Mouse (Mus musculus): ENCODE data around the gene Gm572.
A peak's percentile ranks its signal among the peaks of the same experiment; 100 is the strongest.

Gene Gm572

DNA sequence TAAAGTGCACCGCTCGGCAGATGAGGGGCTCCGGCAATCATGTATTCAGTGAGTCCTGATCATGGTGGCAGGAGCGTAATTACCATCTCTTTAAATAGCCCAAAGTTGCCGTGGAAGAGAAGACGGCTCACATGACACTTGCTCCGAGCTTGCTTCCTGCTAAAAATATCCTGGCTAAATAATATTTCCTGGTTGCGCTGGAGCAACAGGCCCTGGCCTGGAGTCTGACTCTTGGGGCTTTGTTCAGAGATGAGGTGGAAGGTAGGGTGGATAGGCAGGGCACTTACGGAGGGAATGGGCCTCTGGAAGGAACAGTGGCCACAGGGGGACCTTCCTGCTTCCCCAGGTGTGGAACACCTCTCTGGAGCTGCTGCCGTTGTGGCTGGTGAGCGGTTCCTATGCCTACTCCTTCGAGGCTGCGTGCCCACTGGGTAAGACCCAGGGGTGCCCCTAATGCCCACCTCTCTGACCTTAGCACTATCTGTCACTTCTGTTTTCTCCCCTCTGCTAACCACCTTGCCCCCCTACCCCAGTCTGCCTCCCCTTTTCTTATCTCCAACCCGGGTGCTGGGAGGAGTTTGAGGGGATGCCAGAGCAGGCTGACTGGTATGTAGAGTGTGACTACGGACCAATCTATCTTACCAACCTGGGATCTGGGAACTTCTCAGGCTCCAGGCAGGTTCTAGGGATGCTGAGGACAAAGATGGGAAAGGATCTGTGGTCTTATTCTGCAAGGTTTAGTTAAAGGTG lies 24.1 kb downstream of the Gm572 start:
- DNase-seq (ENCODE audit: inconsistent ontology term) = no peak

- no peak for DNase-seq (ENCODE audit: inconsistent ontology term)
Observed at GRCm38 (mm10) chr4:148671230-148671947, 28.3 kb downstream of the Gm572 start.

DNA sequence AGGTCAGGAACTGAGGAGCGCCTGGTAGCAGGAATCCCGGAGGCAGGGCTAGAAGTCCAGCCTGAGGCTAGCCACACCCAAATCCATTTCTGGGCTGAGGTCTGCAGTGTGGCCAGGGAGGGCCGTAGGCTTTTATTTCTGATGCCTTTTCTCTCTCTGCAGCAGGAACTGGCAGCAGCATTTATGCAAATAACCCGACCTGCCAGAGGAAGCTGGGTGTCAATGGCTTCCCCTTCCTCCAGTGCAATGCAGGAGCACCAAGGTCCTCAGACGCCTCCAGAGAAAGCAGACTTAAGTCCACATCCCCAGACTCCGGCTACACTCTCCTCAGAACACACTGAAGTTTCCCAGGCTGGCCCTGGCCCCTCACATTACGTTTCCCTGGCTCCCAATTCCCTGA lies 31.9 kb downstream of the Gm572 start:
- DNase-seq (ENCODE audit: inconsistent ontology term) = no peak

DNA sequence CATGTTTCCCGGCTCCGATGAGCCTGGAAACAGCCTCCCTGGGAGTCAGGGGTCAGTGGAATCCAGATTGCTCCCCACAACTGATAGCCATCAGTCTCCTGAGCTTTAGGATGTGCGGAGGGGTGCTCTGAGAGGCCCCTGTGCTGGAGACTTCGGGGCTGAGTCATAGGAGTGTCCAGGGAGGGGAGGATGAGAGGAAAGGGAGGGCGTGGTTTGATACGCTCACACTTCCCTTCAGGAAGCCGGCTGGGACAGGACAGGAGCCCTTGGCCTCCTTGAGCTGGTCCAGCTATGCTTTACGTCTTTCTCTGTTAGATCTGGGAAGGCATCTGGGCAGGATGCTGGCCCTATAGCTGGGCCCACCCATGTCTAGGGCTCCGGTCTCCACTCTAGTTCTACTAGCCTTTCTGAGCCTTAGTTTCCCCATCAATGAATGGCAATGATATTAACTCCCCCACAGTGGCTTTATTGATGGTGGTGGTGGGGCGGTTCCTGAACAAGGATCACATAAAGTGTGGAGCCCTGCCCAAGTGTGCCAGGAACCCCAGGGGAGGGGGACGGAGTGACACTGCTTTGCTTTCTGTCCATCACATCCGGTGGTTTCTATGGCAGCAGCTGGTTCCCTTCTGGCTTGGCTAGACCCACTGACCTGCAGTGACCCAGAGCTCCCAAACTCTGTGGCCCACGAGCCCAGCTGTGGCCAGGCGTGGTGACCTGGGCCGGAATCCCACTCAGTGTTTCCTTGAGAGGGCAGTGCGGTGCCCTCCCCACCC lies 33.3 kb downstream of the Gm572 start:
- DNase-seq (ENCODE audit: inconsistent ontology term) = no peak

DNA sequence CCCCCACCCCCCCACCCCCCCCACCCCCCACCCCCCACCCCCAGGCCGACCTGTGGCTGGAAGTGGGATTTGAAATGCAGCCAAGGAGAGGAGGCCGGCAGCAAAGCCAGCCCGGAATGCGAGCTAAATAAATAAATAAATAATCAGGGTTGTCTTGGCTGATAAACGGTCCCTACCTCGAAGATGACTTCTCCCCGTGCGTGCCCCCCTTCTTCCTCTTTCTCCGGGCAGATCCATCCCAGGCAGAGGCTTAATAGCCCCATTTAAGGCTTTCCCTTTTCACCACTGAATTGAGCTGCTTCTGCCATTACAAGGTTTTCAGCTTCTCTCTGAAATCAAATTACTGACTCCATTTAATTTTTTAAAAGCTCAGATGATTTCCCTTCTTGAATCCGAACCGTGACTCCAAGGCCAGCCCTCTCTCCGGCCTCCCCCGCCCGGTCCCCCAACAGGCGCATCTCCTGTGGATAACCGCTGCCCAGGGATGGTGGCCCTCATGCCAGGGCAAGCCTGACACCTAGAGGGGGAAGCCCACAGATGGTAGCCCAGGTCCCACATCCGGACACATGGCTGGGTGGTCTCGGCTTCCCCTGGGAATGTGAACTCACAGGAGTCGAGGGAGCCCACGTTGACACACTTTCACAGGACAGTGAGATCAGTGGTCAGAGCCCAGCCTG lies 34.0 kb downstream of the Gm572 start:
- DNase-seq (ENCODE audit: inconsistent ontology term) = no peak

DNA sequence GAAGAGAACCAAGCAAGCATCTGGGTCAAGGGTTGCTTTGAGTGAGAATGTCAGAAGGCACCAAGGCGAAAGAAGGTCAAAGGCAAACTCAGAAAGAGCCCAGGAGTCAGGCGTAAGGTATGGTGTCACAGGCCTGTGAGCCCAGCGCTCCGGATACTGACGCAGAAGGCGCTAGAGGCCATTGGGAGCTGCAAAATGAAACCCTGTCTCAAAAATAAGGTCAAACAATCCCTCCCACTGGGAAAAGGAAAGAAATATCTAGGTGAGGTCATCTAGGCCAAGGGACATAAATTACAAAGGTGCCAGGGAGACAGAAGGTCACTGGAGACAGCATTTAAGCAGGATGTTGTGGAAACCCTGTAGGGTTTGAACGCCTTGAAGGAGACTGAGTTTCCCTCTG lies 35.0 kb downstream of the Gm572 start:
- no peak for DNase-seq (ENCODE audit: inconsistent ontology term)

GRCm38 (mm10) chr4:148680505-148681067 lies 37.5 kb downstream of the Gm572 start:
- DNase-seq (ENCODE audit: inconsistent ontology term) = no peak

DNA sequence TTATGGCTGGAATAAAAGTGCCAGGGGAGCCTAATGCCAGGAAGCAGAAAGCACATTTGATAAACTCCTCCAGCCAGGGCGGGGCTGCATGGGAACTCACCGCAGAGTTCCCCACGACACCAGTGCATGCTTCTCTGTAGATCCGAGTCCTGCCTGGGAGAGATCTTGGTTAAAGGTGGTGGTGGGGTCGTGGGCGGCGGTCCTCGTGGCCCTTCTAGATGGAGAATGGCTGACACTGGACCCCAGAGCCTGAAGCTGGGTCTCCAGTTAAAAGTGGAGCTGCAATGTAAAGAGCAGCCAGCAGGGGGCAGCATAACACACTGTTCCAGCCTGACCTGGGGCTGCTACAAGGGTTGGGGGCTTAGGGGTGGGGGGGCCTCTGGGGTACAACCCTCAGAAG lies 38.3 kb downstream of the Gm572 start:
- DNase-seq (ENCODE audit: inconsistent ontology term) = no peak

DNA sequence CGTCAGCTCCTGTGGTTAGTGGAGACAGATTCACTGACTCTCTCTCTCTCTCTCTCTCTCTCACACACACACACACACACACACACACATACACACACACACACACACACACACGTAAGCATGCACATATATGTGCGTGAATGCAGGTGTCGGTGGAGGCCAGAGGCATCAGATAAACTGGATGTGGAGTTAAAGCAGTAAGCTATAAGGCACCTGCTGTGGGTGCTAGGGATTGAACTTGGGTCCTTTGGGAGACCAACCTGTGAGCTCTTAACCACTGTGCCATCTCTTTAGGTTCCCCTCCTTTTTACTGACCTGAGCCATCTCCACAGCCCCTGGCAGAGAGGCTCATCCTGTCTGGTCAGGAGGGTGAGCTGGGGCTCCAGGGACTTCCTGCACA lies 39.8 kb downstream of the Gm572 start:
- no peak for DNase-seq (ENCODE audit: inconsistent ontology term)

GRCm38 (mm10) chr4:148683539-148683938 lies 40.4 kb downstream of the Gm572 start:
- DNase-seq (ENCODE audit: inconsistent ontology term) = no peak

DNA sequence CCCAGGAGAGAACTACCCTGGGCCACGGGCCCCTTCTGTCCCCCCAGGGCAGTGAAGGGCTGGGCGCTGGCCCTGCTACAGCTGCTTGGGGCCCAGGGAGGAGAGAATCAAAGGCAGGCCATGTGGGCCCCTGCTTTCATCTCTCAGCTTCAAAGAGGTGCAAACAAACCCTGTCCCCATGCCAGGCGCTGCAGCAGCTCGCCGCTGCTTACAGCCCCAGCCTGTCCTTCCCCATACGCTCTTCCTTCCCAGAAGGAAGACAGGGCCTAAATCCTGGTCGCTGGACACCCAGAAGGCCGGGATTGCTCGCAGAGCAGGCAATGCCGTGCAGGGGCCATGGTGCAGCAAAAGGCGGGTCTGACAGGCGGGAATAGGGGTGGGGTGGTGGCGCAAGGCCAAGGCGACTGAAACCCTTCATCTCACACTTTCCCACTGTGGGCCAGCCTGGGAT lies 43.4 kb downstream of the Gm572 start:
- DNase-seq (ENCODE audit: inconsistent ontology term) = no peak

DNA sequence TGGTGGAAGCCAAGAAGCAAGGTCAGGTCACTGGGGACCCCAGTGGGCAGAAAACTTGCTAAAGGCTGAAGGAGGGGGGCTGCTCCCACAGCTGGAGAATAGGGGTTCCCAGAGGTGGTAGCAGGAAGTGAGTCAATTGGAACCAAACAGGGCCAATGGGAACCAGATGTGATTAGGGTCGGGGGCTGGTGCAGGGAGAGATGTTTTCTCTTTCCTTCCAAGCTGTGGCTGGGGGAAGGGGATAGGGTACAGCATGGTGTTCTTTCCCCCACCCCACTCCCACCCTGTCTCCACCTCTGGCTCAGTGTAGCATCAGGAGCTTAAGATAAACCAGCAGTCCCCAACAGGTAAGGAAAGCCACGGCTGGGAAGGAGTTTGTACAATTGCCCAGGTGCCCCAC lies 45.0 kb downstream of the Gm572 start:
- no peak for DNase-seq (ENCODE audit: inconsistent ontology term)

DNA sequence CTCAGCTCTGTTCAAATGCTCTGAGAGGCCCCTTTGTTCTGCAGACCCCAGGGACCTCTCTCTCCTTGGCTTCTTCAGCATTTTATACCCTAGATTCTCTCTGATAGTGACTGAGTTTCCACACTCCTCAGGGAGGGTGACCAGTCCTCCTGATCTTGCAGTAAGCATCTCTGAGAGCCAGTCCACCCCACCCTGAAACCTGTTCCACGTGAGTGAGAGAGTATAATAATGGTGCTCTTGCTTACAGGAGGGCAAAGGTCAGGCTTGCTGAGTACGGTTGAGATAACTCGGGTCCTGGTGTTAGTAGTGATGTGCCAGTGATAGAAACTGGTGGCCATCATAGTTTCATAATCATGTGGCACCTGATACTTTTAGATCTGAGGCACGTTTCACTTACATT lies 48.1 kb downstream of the Gm572 start:
- DNase-seq (ENCODE audit: inconsistent ontology term) = no peak

DNA sequence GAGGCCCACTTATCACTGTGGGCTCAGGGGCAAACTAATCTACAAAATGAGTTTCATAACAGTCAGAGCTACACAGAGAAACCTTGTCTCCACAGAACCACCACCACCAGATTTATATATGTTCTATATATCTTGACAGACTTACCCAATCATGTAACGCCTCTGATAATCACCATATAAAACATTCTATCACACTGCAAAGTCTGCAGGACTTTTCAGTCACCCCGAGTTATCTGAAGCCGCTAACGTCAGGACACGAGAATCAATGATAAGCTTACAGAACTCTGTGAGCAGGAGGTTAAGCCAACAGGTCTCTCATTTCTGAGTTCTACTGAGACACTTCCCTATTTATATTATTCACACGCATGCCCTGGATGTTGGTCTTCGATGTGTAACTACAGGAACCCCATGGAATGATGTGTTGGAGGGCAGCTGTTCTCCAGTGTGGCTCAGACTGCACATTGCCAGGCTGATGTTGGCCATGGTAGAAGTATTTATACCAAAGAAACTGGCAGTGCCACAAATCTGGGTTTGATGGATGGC lies 50.4 kb downstream of the Gm572 start:
- DNase-seq (ENCODE audit: inconsistent ontology term) = no peak

DNA sequence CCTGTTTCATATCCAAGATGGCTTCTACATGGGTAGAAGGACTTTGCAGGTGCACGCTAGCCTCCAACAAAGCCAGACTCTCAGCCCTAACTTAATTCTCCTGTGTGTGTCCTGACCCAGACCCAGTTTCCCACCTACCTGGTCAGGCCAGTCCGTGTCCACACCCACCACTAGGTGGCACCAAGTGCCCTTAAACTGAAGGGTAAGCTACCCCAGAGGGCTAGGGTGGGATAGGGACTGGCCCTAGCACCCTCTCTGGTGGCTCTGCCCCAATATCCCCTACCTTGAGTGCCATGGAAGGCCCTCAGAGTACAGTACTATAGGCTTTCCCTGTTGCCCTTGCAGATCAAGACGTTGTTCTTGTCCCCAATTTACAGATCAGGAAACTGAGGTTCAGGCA lies 61.6 kb downstream of the Gm572 start:
- DNase-seq (ENCODE audit: inconsistent ontology term) = peak; percentile 52

DNA sequence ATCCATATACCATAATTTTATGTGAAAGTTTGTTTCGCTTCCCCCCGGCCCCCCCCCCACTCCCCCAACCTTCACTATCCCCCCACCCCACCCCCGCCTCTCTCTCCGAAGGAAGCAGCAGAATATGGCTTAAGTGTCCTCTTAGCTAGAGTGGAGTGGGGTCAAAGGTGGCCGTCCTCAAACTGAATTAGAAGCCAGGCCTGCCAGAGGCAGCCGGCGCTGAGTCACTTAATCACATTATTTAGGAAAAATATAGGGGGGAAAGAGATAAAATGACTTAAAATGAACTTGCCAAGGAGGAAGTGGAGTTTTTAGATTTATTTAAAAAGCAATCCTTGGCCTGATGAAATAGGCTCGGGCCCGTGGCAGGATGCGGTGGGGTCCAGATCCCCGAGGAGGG lies 65.7 kb downstream of the Gm572 start:
- DNase-seq (ENCODE audit: inconsistent ontology term) = no peak

DNA sequence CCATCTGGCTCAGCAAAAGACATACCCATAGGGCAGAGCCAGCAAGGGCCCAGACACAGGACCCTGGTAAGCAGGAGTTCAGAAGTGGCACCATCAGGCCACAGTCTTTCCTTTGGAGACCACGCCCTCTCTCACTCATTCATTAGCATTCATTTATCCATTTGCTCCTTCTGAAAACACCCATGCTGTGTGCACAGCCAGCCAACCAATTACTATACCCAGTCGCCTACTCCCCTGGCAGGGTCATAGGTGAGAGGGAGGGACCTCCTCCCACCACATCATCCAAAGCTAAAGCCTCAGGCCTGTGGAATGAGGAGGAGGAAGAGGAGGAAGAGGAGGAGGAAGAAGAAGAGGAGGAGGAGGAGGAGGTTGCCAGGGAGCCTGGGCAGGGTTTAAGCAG lies 67.3 kb downstream of the Gm572 start:
- DNase-seq (ENCODE audit: inconsistent ontology term) = no peak

DNA sequence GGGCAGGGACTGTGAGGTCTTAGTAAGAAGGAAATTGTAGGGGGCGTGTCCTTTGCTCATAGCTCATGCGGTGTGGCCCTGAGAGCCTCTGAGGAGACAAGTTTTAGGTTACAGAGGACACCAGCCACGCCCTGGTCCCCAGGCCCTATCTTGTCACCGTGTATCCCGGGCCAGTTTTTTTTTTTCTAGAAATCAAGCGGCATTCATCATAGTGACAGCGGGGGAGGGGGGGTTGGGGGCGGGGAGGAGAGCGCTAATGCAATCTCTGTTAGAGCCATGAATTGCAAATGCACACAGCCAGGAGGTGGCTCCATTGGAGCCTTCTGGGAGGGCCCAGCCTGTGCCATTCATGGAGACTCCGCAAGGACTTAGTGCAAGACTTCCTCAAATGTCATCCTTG lies 68.2 kb downstream of the Gm572 start:
- DNase-seq (ENCODE audit: inconsistent ontology term) = no peak

- DNase-seq (ENCODE audit: inconsistent ontology term) = peak; percentile 30
Observed at GRCm38 (mm10) chr4:148712632-148713031, 69.5 kb downstream of the Gm572 start.

- no peak for DNase-seq (ENCODE audit: inconsistent ontology term)
Observed at GRCm38 (mm10) chr4:148714064-148714463, 70.9 kb downstream of the Gm572 start.

DNA sequence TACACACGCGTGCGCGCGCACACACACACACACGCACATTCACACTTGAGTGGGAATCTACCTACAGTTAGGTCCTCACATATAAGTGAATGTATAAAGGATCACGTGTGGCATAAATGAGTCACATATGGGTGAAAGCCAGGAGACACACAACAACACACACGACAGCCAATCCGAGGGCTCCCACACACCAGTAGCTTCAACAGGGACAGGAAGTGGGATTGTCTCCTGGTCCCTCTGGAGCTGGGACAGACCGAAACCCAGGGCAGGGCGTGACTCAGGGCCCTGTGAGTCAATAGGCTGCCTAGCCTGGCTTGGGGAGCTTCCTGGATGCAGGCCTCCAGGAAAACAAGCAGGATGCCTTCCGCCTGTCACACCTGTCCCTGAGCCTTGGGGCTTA lies 71.6 kb downstream of the Gm572 start:
- no peak for DNase-seq (ENCODE audit: inconsistent ontology term)
